Mouse (Mus musculus) cerebellum, adult 11 months (tissue): ENCODE measurements around the gene Pld4.

ENCODE experiments used
- DNase-seq: peaks from one replicate; pipeline ENCODE4 v3.0.0; 2022

Gene Pld4

GRCm38 (mm10) chr12:112760154-112760926, at the start of gene Pld4:
TSS of gene Pld4 (plus strand) at chr12:112760655.
- no peak for DNase-seq

DNA sequence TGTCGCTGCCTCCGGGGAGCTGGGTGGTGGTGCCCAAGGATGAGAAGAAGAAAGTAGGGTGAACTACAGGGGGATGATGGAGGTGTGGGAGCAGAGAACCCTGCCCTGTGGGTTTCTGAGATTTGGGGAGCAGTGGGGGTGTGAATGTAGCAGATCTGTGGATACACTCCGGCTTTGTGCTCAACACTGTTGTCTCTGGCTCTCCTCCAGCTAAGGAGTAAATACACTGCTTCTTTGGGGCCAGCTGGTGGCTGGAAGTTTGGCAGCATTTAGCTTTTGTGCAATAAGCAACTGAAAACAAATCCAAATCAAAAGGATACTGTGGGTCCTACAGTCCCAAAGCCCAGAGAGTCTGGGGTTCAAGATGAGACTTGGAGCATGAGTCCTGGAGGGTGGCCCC, 46.5 kb upstream of the Pld4 start:
- no peak for DNase-seq

GRCm38 (mm10) chr12:112717140-112717539, 43.3 kb upstream of the Pld4 start:
- DNase-seq = no peak

DNA sequence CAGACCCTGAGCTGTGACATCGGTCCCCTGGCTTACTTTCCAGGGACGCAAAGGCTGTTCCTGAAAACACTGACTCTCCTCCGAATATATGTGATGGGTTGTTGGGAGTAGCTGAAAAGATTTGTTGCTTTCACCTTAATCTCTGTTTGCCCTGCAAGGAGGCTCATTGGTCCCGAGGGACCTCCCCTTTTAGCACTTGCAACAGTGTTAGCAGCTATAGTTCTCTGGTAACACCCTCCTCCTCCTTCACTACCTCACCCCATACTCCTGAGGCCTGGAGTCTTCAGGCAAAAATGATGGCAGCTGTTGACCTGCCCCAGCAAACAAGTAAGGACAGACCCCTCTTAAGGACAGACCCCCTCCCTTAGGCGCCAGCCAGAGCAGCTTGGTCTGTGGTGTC, 41.5 kb upstream of the Pld4 start:
- no peak for DNase-seq

DNA sequence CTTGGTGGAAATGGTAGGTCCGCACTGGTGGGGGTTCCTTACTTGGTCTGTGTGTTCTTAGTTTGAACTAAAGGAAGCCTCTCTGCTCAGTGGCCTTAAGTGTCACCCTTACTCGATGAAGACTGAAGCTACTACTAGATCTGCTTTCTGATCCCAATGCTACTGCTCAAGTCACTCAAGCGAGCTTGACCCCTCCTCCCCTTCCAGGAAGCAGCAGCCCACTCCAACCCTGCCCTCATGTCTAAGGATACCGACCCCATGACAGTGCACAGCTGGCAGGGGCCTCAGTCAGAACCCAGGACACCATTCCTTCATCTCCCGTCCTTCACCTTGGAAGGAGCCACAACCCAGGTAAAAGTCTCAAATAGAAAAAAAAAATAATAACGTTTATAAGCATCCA, 40.2 kb upstream of the Pld4 start, which contains the start of gene Cep170b:
TSS of gene Cep170b (plus strand) at position 240 of the 400 bp plus-strand sequence.
- DNase-seq = no peak

DNA sequence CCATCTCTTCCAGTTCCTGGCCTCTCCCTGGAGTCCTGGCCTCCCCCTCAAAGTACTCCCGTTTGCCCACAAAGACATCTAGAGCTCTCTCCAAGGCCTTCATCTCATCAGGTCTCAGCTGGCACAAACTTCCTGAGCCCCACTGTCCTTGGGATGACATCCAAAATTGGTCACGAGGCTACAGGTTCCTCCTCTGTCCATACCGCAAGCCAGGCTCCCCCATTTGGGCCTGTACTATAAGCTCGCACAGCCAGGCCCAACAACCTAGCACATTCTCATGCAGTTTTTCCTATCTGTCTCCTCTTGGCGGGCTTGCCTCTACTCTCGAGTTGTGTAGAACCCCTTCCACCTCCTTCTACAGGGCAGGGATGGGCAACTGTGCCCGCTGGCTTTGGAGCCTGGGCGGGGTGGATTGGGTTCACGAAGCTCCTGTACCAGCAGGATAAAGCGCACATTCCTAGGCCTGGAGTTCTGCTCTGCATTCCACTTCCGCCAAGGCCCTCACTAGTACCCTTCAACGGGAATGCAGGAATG, 39.5 kb upstream of the Pld4 start:
- no peak for DNase-seq

DNA sequence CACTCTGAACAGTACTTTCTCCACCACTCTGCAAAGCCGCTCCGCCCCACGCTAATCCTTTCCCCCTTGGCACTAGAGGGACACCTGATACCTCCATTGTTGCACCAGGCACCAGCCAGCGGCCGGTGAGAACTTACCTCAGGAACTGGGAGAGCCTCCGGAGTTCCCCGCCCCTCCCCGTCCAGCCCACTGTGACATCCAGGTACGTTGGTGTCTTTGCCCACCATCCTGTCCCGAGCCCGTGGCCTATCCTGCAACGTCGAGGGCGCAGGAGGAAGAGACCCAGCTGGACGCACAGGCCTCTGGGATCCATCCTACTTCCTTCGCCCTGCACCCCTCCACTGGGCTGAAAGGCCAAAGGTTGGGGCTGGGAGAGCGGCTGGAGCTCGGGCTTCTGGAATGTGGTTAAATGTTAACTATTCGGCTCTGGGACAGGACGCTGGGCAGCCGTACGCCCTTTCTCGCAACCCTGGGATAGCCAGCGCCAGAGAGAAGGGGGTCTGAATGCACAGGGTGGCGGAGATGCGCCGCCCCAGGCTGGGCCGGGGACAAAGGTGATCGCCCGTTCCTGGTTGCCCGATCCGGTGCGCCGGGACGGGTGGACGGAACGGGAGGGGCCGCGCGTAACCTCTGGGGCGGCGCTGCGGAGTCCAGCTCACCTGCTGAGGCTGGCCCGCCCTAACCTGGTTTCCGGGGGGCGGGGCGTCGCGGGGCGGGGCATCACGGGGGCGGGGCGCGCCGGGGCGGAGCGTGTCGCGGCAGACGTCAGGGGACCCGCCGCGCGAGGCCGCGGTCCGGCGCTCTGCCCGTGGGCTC, 38.8 kb upstream of the Pld4 start:
- peak; percentile 71 for DNase-seq

- DNase-seq = peak; percentile 76
Observed at GRCm38 (mm10) chr12:112722240-112723027, 38.0 kb upstream of the Pld4 start.

- no peak for DNase-seq
Observed at GRCm38 (mm10) chr12:112723028-112723330, 37.5 kb upstream of the Pld4 start.

- DNase-seq = peak; percentile 17
Observed at GRCm38 (mm10) chr12:112723445-112723844, 37.0 kb upstream of the Pld4 start.

DNA sequence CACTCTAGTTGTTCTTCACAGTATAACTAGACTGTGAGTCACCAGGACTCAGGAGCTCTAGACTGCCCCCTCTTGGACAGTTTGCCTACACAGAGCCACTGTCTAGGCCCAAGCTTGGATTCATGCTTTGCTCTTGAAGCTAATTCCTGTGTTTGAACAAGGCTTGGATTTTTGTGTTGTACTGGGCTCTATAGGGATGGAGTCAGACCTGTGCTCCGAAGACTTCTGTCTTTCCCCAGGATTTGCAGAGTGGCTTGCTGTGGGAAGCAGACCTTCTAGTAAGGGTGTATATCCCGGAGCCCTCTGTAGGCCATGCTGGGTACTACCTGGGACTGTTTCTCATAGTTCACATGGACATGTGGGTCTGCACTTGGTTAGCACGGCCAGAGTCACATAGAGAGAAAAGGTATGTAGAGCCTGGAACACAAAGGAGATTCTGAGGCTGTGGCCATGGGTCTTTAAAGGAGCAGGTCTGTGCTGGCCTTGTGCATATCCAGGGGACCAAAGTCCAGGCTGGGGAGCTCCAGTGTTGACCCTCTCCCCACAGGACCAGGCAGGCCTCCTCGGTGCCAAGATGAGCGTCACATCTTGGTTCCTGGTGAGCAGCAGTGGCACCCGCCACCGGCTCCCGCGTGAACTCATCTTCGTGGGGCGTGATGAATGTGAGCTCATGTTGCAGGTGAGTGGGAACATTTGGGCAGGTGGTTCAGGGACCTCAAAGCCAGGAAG, 36.2 kb upstream of the Pld4 start:
- peak; percentile 77 for DNase-seq

GRCm38 (mm10) chr12:112727801-112728200, 32.7 kb upstream of the Pld4 start:
- DNase-seq = peak; percentile 24

DNA sequence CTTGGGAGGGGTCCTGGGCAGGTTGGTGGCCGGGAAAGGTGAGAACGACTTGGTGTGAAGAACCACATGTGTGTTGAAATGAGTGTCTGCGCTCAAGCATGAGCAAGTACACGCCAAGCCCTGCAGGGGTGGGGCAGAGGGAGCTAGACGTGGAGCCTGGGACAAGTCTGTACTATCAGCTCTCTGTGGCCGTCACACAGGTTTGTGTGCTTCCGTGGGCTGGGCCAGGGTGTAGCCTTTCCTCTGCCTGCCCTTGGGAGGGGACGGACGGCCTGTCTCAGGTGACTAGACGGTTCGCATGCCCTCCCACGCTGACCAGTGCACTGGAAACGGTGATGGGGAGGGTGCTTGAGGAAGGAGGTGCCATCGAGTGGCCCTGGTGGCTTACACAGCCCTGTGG, 29.6 kb upstream of the Pld4 start:
- no peak for DNase-seq

GRCm38 (mm10) chr12:112732591-112732990, 27.9 kb upstream of the Pld4 start:
- DNase-seq = peak; percentile 48

- DNase-seq = no peak
Observed at GRCm38 (mm10) chr12:112734108-112734820, 26.2 kb upstream of the Pld4 start.

- DNase-seq = peak; percentile 34
Observed at GRCm38 (mm10) chr12:112734881-112735655, 25.4 kb upstream of the Pld4 start.

- peak; percentile 43 for DNase-seq
Observed at GRCm38 (mm10) chr12:112735896-112736635, 24.4 kb upstream of the Pld4 start.

GRCm38 (mm10) chr12:112736636-112736925, 23.9 kb upstream of the Pld4 start:
- peak; percentile 38 for DNase-seq

GRCm38 (mm10) chr12:112737081-112737480, 23.4 kb upstream of the Pld4 start:
- peak; percentile 34 for DNase-seq

DNA sequence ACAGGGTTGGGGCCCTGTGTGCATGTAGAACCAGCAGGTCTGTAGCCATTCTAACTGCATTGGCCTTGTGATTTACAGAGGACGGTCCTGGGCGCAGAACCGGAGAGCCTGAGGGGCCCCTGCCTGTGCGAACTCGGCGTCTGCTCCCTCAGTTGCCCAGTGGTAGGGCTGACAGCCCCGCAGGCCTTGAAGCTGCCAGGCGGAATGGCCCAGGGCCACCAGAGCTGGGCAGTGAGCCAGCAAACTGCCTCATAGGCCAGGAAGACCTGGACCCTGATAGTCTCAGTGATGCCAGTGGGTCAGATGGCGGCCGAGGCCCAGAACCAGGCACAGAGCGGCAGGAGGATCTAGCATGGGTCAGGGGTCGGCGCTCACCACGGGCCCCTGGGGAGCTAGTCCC, 22.7 kb upstream of the Pld4 start:
- DNase-seq = peak; percentile 93
